Mouse (Mus musculus) ES-Bruce4 (cell line): ENCODE results near the gene Glis1.

Experiments
- EP300 ChIP-seq: IDR thresholded peaks from 2 replicates; pipeline ENCODE4 v1.6.1; 2011; ENCODE audit warnings: low read depth, low read length; ENCODE audit not compliant: insufficient read depth
- POLR2A ChIP-seq: IDR thresholded peaks from one replicate; pipeline ENCODE4 v1.8.1; 2011; ENCODE audit warnings: low read length; ENCODE audit not compliant: insufficient read depth

DNA sequence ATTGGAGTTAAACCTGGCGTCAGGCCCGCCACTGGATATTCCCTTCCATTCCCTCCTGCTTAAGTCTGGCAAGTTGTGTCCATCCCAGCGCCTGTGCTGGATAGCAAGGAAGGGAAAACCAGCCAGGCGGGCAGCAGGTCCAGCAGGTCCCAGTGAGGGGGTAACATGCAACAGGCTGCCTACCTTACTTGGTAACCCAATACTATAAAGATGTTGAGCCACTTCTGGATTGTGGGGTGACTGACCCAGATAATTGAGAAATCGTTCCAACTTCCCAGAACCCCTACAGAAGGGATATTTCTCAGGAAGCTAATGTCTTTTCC is 239.9 kb downstream of the Glis1 start:
- TF ChIP-seq POLR2A (no peak), EP300 (no peak)
